Mouse (Mus musculus) heart, embryonic 11.5 days (tissue): ENCODE measurements around the gene Mrpl4. TPM values are rescaled to one million over a fixed set of nuclear protein-coding genes. Genes with fewer than 3 reads are reported as not detected.
"Not testable (repeated sequence)": the region's sequence is repeated elsewhere in the genome, so short reads cannot be mapped to it uniquely, and the experiment has no call there.

Source experiments
- ATAC-seq: fragments of 200-750 bp; cut with Nextera tagmentation; replicated peaks from 2 replicates; pipeline ENCODE4 v1.8.0; 2017; ENCODE audit warnings: moderate library complexity; ENCODE audit not compliant: insufficient number of reproducible peaks, low FRiP score, low TSS enrichment
- H3K27ac ChIP-seq: fragments of 300-500 bp; sonication (generic); 2 replicates; pipeline ENCODE4 v1.5.1; 2014; ENCODE audit warnings: mild to moderate bottlenecking, low read depth, low read length
- H3K27me3 ChIP-seq: fragments of 300-500 bp; sonication (generic); 2 replicates; pipeline ENCODE4 v1.6.1; 2014; ENCODE audit warnings: mild to moderate bottlenecking, low read length, mixed read lengths; ENCODE audit not compliant: control insufficient read depth, insufficient read depth
- H3K36me3 ChIP-seq: fragments of 300-500 bp; sonication (generic); 2 replicates; pipeline ENCODE4 v1.6.1; 2014; ENCODE audit warnings: mild to moderate bottlenecking, low read length, moderate library complexity, mixed read lengths; ENCODE audit not compliant: control insufficient read depth, insufficient read depth
- H3K4me1 ChIP-seq: fragments of 300-500 bp; sonication (generic); 2 replicates; pipeline ENCODE4 v1.6.1; 2014; ENCODE audit warnings: low read length; ENCODE audit not compliant: control insufficient read depth, insufficient read depth
- H3K4me2 ChIP-seq: fragments of 300-500 bp; sonication (generic); 2 replicates; pipeline ENCODE4 v1.6.1; 2014; ENCODE audit warnings: mild to moderate bottlenecking, moderate library complexity
- H3K4me3 ChIP-seq: fragments of 300-500 bp; sonication (generic); 2 replicates; pipeline ENCODE4 v1.5.1; 2014; ENCODE audit warnings: low read depth, low read length
- H3K9ac ChIP-seq: fragments of 300-500 bp; sonication (generic); 2 replicates; pipeline ENCODE4 v1.6.1; 2014; ENCODE audit warnings: mild to moderate bottlenecking, low read depth, low read length, moderate library complexity
- H3K9me3 ChIP-seq: fragments of 300-500 bp; sonication (generic); replicated peaks from 2 replicates; pipeline ENCODE4 v1.6.1; 2016; ENCODE audit warnings: low read length; ENCODE audit not compliant: control insufficient read depth
- WGBS: fragments of 180-500 bp; shearing (Covaris S2); extraction: QIAGEN DNeasy Blood & Tissue Kit; methylation state at CpG from one replicate; pipeline ENCODE4 v1.1.7; 2014; ENCODE audit not compliant: insufficient replicate concordance; 5-methylcytosine and 5-hydroxymethylcytosine counted together
- polyA plus RNA-seq: library from polyadenylated mRNA; unstranded; fragments of >200 nt; fragmentation: Nextera tagmentation; extraction: Ambion mirVana; gene quantifications from 2 replicates; pipeline ENCODE4 v1.2.1, GENCODE M21; 2014

The Mrpl4 gene
- polyA plus RNA-seq, 1 experiment from 2014 or later = 147 TPM

DNA sequence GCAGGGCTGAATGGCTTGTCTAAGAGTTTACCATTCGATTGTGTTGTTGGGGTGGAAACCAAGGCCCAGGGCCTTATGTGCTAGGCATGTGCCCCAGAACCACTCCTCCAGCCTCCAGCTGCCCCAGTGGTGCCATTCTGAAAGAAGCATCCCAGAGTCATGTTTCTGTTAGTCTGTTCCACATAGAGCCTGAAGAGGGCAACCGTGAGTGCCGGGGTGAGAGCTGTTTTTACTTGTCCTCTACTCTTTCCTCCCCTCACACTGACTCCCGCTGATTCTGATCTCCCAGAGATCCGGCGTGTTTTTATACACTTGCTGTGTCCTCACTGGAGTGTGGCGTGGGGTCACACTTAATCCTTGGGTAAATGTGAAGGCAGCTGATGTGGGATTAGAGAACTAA, 5.5 kb downstream of the Mrpl4 start:
- no peak for ATAC-seq
- H3K36me3 ChIP-seq = peaks cover 22% of the 10 kb centered on the region
- WGBS = 77% methylated on average over 7 of the region's 7 CpGs
- H3K9me3 ChIP-seq = no peaks in the 10 kb centered on the region
- H3K4me3 ChIP-seq = no peak overlapping the region
- no peaks in the 10 kb centered on the region for H3K27me3 ChIP-seq
- H3K9ac ChIP-seq = no peak overlapping the region
- no peaks in the 10 kb centered on the region for H3K4me1 ChIP-seq
- no peak overlapping the region for H3K4me2 ChIP-seq
- H3K27ac ChIP-seq = no peak overlapping the region

DNA sequence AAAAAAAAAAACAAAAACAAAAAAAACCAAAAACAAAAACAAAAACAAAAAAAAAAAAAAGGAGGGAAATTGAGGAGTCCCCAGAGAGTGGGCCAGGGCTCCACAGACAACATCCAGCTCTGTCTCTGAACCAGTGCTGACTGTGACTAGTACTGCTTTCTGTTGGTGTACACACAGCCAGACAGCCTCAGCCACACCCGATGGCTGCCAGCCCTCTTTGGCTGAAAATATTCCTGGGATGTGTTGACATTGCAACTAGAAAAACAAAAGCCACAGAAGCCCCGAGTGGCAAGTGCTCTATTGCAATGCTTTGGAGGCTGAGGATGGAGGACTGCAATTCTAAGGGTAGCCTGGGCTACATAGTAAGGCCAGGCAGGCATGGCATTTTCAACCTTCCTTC, 7.8 kb downstream of the Mrpl4 start:
- ATAC-seq = no peak
- no peak overlapping the region for H3K9ac ChIP-seq
- no peak overlapping the region for H3K27ac ChIP-seq

DNA sequence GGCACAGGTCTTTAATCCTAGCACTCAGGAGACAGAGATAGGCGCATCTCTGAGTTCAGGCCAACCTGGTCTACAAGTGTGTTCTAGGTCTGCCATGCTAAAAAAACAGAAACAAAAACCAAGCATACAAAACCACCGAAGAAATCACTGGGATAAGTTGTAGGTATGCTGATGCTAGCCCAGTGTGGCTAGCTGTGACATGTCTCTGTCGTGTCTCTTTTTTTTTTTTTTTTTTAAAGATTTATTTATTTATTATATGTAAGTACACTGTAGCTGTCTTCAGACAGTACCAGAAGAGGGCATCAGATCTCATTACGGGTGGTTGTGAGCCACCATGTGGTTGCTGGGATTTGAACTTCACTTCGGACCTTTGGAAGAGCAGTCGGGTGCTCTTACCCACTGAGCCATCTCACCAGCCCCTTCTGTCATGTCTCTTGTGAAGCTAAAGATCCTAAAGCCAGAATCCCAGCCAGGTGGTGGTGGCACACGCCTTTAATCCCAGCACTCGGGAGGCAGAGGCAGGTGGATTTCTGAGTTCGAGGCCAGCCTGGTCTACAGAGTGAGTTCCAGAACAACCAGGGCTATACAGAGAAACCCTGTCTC, 8.5 kb downstream of the Mrpl4 start:
- H3K9me3 ChIP-seq, ATAC-seq, H3K4me3 ChIP-seq, H3K4me1 ChIP-seq, H3K9ac ChIP-seq, H3K27ac ChIP-seq, H3K4me2 ChIP-seq: not testable (repeated sequence)
- Histone ChIP-seq H3K36me3 (peaks cover 22% of the 10 kb centered on the region), H3K27me3 (peaks cover 18% of the 10 kb centered on the region)
- WGBS = 62% methylated on average over 9 of the region's 9 CpGs

More for the DNA sequence above, 7.8 kb downstream of the Mrpl4 start:
- Histone ChIP-seq H3K27me3 (peaks cover 13% of the 10 kb centered on the region), H3K4me2 (no peak overlapping the region), H3K9me3 (no peaks in the 10 kb centered on the region), H3K4me1 (peaks cover 6% of the 10 kb centered on the region), H3K4me3 (no peak overlapping the region), H3K36me3 (peaks cover 22% of the 10 kb centered on the region)
- WGBS = 46% methylated on average over 2 of the region's 2 CpGs

DNA sequence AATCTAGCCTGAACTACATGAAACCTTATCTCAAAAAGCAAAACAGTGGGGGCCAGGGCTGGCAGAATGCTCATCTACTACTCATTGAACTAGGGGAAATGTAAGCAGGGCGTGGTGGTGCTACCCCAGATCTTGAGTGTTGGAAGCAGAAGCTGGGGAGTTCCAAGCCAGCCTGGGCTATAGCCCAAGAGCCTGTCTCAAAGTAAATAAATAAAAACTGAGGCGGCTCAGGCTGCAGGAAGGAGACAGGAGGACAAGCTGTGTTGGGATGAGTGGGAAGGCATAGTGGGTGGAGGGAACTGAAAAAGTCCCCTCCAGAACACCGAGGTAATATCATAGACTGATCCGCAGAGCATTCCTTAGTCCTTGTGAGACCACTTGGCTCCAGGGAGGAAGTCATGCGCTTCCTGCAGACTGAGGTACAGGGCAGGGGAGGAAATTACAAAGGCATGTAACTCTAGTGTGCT, 9.3 kb downstream of the Mrpl4 start:
- Histone ChIP-seq H3K27me3 (peaks cover 27% of the 10 kb centered on the region), H3K27ac (peak overlapping the region; percentile 37; the same call in 1 of the 2 replicates), H3K4me3 (no peak overlapping the region), H3K4me2 (no peak overlapping the region), H3K9ac (no peak overlapping the region), H3K4me1 (peaks cover 11% of the 10 kb centered on the region), H3K36me3 (peaks cover 15% of the 10 kb centered on the region), H3K9me3 (no peaks in the 10 kb centered on the region)
- 0 out of 2 replicates have a peak, but pooled peaks have one; percentile 6 for ATAC-seq
- 54% methylated on average over 5 of the region's 5 CpGs for WGBS

DNA sequence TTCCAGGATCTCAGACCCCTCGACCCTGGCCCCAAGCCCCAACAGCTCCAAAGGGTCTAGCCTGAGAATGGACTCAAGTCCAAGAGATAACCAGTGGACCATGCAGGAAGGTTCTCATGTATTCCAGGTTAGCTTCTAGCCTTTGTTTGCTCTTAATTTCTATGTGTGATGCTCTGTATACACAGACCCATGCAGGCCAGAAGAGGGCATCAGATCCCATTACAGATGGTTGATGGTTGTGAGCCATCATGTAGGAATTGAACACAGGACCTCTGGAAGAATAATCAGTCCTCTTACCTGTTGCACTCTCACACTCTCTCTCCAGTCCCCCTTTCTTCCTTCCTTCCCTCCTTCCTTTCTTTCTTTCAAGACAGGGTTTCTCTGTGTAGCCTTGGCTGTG, 9.8 kb downstream of the Mrpl4 start:
- Histone ChIP-seq H3K27ac (peak overlapping the region; percentile 37; the same call in 1 of the 2 replicates), H3K9ac (no peak overlapping the region), H3K9me3 (no peaks in the 10 kb centered on the region), H3K4me2 (no peak overlapping the region), H3K27me3 (peaks cover 32% of the 10 kb centered on the region), H3K36me3 (peaks cover 14% of the 10 kb centered on the region), H3K4me1 (peaks cover 11% of the 10 kb centered on the region), H3K4me3 (no peak overlapping the region)
- ATAC-seq = no peak
- 44% methylated on average over 1 of the region's 1 CpGs for WGBS

DNA sequence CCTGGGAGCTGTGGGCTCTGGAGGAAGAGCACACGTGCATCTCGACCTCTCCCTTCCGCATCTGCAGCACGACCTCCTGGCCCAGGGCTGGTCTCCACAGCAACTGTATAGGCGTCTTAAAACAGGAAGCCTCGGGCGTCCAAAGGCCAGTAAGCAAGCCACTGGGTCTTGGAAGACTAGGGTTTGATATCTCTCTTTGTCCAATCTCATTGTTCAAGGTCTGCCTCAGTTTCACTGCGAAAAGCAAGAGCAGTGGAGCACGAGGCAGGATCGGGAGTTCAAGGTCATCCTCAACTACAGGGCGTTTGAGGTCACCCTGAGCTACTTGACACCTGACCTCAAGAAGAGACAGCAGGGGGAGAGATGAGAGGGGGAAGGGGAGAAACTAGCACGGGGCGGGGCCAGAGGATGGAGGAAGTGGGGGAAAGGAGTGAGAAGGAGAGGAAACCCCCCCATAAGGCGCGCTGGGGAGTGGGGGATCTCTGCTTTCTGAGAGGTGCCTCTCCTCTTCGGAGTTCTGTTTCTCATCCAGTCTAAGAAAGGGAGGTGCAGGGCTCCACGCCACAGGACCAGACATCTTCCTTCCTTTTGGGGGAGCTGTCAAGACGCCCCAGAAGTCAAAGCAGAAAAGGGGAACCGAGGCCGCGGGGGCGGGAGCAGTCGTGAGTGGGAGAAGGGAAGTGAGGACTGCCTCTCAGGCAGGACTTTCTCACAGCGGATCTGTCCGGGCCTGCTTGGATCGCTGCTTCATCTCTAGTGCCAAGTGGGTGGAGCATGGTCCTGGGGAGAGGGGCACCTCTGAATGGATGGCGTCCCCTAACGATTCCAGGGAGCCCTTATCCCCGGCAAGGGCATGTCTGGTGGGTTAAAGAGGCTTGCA, 12.4 kb downstream of the Mrpl4 start:
- Histone ChIP-seq H3K4me2 (peak overlapping the region; percentile 77), H3K27ac (peak overlapping the region; percentile 15; the same call in 1 of the 2 replicates), H3K9ac (peak overlapping the region; percentile 17; the same call in 1 of the 2 replicates), H3K27me3 (peaks cover 43% of the 10 kb centered on the region), H3K36me3 (no peaks in the 10 kb centered on the region), H3K4me3 (peak overlapping the region; percentile 41), H3K9me3 (no peaks in the 10 kb centered on the region), H3K4me1 (peaks cover 11% of the 10 kb centered on the region)
- 3% methylated on average over 29 of the region's 29 CpGs for WGBS
- ATAC-seq = peak; percentile 22; the same call in 1 of the 2 replicates

DNA sequence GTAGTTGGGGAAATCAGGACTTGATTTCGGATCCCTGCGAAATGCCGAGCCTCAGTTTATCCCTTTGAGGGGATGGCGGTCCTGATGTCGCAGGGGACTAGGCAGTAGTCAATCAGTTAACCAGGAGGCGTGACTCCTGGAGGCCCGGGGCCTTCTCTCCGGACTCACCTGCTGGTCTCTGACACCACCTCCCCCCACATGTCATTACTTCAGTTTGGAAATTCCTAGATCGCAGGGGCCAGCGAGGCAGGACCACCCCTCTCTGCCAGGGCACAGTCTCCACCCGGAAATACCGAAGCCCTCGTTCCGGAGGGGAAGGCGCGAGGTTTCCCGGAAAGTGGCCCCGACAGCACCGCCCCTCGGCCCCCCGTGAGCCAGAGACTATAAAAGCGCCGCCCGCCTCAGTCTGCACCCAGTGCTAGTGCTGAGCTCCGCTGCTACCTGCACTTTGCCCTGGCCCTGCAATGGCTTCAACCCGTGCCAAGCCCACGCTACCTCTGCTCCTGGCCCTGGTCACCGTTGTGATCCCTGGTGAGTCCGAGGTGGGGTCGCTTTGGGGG, 13.1 kb downstream of the Mrpl4 start, which contains the start of gene Icam1:
Gene Icam1 (plus strand): TSS at position 415 of the 560 bp plus-strand sequence.
- peaks cover 43% of the 10 kb centered on the region for H3K27me3 ChIP-seq
- ATAC-seq = peak; percentile 31; the same call in 1 of the 2 replicates
- H3K4me1 ChIP-seq = peaks cover 11% of the 10 kb centered on the region
- H3K4me2 ChIP-seq = peak within 1 kb of the TSS; percentile 77
- H3K9me3 ChIP-seq = no peaks in the 10 kb centered on the region
- peak within 1 kb of the TSS; percentile 41 for H3K4me3 ChIP-seq
- WGBS = under 1% methylated on average over 30 of the region's 30 CpGs
- peak within 1 kb of the TSS; percentile 17; the same call in 1 of the 2 replicates for H3K9ac ChIP-seq
- H3K27ac ChIP-seq = peak within 1 kb of the TSS; percentile 15; the same call in 1 of the 2 replicates
- no peaks in the 10 kb centered on the region for H3K36me3 ChIP-seq
